Mouse (Mus musculus): Measurements from ENCODE around the gene Olfr315.
"Not testable (repeated sequence)": the region's sequence is repeated elsewhere in the genome, so short reads cannot be mapped to it uniquely, and the experiment has no call there.

Olfr315 gene

DNA sequence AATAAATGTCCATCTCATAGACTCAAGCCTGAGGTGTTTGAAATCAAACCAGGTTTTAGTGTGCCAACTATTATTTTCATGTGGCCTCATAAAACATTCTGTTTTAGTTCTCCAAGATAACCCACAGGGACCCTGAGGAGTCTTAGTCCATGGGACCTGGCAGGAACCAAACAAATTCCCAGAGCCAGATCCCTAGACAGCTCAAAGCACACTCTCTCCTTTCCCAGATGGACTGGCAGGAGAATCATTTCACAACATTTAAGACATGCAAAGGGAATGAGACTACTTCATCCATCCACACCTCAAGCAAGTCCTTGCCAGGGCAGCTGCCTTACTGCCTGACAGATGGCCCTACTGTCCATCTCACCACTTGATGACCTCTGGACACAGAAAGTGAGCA is 55.9 kb downstream of the Olfr315 start, which contains the start of gene Olfr312:
TSS of gene Olfr312 (plus strand) at position 301 of the 400 bp plus-strand sequence.
- not testable (repeated sequence) for DNase-seq

GRCm38 (mm10) chr11:58829764-58830163 is 56.8 kb downstream of the Olfr315 start:
- DNase-seq, result no peak

All from kidney, postnatal 36 days (tissue).